Mouse (Mus musculus): ENCODE measurements around the gene Nubp1. TPM values are rescaled to one million over a fixed set of nuclear protein-coding genes. Genes with fewer than 3 reads are reported as not detected.

The Nubp1 gene
- polyA plus RNA-seq, 1 experiment = not detected

DNA sequence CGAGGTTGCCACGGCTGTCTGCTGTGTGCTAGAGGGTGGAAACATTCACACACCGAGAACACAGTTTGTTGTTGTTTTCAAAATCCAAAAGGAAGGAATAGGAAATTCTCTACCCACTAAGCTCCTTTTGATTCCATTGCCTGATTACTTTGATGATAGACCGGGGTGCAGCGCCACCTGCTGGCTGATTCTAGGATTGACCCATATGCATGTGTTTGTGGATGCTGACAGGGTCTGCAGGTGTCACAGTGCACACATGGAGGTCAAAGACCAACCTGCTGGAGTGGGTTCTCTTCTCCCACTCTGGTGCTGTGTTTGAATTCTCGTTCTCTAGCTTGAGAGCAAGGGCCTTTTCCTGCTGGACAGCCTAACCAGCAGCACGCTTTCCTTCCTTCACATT lies 12.6 kb upstream of the Nubp1 start:
- Histone ChIP-seq H3K4me3 (ENCODE audit: insufficient read depth, low read depth, low read length) (no peak overlapping the region), H3K27ac (ENCODE audit: insufficient read depth, low read depth, low read length) (no peak overlapping the region), H3K4me1 (ENCODE audit: control insufficient read depth, insufficient read depth, low read length) (peaks cover 7% of the 10 kb centered on the region; the same call in 1 of the 2 replicates)
- peak; percentile 57; the same call in 1 of the 2 replicates for TF ChIP-seq CTCF (IDR thresholded peaks at IDR 0.05; ENCODE audit: insufficient read depth, low read depth, low read length)
- TF ChIP-seq POLR2A (IDR thresholded peaks at IDR 0.05; ENCODE audit: insufficient read depth, low read depth, low read length) = no peak
- WGBS = 19% methylated on average over 7 of the region's 7 CpGs

DNA sequence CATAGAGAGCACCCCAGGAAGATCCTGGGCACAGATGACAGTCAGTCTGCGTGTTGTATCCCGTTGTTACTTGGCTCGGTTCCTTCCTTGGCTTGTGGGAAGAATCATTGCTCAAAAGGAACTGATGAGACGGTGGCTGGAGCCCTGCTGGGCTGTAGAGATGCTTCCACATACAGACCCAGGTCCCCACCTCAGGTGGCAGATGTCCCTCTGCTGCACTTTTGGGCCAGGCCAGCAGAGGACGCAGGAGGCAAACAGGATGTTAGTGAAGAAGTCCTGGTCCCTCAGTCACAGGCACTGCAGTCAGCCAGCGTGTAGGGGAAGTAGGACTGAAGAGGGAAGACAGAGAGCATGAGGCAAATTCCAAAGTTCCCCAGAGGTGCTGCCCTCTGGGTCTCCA lies 4.2 kb downstream of the Nubp1 start:
- Histone ChIP-seq H3K27ac (ENCODE audit: insufficient read depth, low read depth, low read length) (no peak overlapping the region), H3K4me3 (ENCODE audit: insufficient read depth, low read depth, low read length) (no peak overlapping the region), H3K4me1 (ENCODE audit: control insufficient read depth, insufficient read depth, low read length) (no peaks in the 10 kb centered on the region)
- no peak for TF ChIP-seq CTCF (IDR thresholded peaks at IDR 0.05; ENCODE audit: insufficient read depth, low read depth, low read length)
- no peak for TF ChIP-seq POLR2A (IDR thresholded peaks at IDR 0.05; ENCODE audit: insufficient read depth, low read depth, low read length)
- WGBS = 58% methylated on average over 6 of the region's 6 CpGs

- Histone ChIP-seq H3K4me1 (ENCODE audit: control insufficient read depth, insufficient read depth, low read length) (no peaks in the 10 kb centered on the region), H3K27ac (ENCODE audit: insufficient read depth, low read depth, low read length) (no peak overlapping the region), H3K4me3 (ENCODE audit: insufficient read depth, low read depth, low read length) (no peak overlapping the region)
- TF ChIP-seq POLR2A (IDR thresholded peaks at IDR 0.05; ENCODE audit: insufficient read depth, low read depth, low read length) (no peak), CTCF (IDR thresholded peaks at IDR 0.05; ENCODE audit: insufficient read depth, low read depth, low read length) (no peak)
- 94% methylated on average over 4 of the region's 4 CpGs for WGBS
Observed at GRCm38 (mm10) chr16:10416866-10417265, 5.1 kb downstream of the Nubp1 start.

GRCm38 (mm10) chr16:10417723-10418259 lies 6.0 kb downstream of the Nubp1 start:
- TF ChIP-seq CTCF (IDR thresholded peaks at IDR 0.05; ENCODE audit: insufficient read depth, low read depth, low read length) (no peak), POLR2A (IDR thresholded peaks at IDR 0.05; ENCODE audit: insufficient read depth, low read depth, low read length) (no peak)

DNA sequence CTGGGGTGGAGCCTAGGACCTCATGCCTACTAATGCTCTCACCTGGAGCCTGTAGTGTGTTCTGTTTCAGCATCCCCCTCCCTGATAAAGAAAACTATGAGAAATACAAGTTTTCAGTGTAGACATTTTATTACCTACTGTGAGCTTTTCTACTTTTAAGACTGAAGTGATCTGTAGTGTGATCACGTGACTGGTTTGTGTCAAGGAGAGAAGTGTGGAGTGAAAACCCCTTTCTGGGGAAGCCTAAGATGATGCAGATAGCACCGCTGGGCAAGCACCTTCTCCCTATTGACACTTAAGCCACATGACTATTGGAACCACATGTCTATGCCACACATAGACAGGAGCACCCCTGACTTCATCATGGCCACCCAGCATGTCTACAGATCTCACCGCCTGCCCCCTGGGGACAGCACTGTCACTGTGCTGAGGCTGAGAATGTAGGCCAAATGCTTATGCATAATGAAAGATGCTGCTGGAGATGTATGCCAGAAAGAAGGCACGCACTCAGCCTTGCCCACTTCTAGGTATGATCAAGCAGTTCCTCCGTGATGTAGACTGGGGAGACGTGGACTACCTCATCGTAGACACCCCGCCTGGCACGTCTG lies 8.8 kb downstream of the Nubp1 start:
- Histone ChIP-seq H3K4me1 (ENCODE audit: control insufficient read depth, insufficient read depth, low read length) (no peaks in the 10 kb centered on the region), H3K4me3 (ENCODE audit: insufficient read depth, low read depth, low read length) (no peak overlapping the region), H3K27ac (ENCODE audit: insufficient read depth, low read depth, low read length) (no peak overlapping the region)
- 96% methylated on average over 9 of the region's 9 CpGs for WGBS
- TF ChIP-seq CTCF (IDR thresholded peaks at IDR 0.05; ENCODE audit: insufficient read depth, low read depth, low read length) (no peak), POLR2A (IDR thresholded peaks at IDR 0.05; ENCODE audit: insufficient read depth, low read depth, low read length) (no peak)

More at GRCm38 (mm10) chr16:10417723-10418259, 6.0 kb downstream of the Nubp1 start:
- no peaks in the 10 kb centered on the region for H3K4me1 ChIP-seq (ENCODE audit: control insufficient read depth, insufficient read depth, low read length)
- no peak overlapping the region for H3K4me3 ChIP-seq (ENCODE audit: insufficient read depth, low read depth, low read length)
- no peak overlapping the region for H3K27ac ChIP-seq (ENCODE audit: insufficient read depth, low read depth, low read length)
- 88% methylated on average over 9 of the region's 9 CpGs for WGBS

GRCm38 (mm10) chr16:10431911-10432310 lies 20.2 kb downstream of the Nubp1 start:
- H3K27ac ChIP-seq (ENCODE audit: insufficient read depth, low read depth, low read length) = no peak overlapping the region
- TF ChIP-seq CTCF (IDR thresholded peaks at IDR 0.05; ENCODE audit: insufficient read depth, low read depth, low read length) (no peak), POLR2A (IDR thresholded peaks at IDR 0.05; ENCODE audit: insufficient read depth, low read depth, low read length) (no peak)
- 88% methylated on average over 1 of the region's 1 CpGs for WGBS
- no peaks in the 10 kb centered on the region for H3K4me1 ChIP-seq (ENCODE audit: control insufficient read depth, insufficient read depth, low read length)
- no peak overlapping the region for H3K4me3 ChIP-seq (ENCODE audit: insufficient read depth, low read depth, low read length)

DNA sequence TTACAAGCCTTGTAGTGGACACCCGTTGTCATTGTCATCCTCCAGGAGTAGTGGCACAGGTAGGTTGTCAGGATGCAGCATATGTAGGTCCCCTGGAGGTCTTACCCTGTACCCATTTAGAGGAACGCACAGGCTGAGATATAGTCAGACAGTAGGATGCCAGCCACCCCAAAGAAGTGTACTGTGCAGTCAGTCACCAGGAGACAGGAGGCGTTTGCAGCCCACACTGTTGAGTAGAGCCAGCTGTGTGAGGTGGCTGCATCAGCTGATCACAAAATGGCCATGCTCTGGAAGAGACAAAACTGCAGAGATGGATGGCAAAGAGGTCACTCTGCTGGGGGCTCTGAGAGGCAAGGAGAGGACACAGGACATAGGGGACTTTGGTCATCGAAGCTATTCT lies 20.6 kb downstream of the Nubp1 start:
- 86% methylated on average over 4 of the region's 4 CpGs for WGBS
- H3K4me3 ChIP-seq (ENCODE audit: insufficient read depth, low read depth, low read length) = no peak overlapping the region
- H3K27ac ChIP-seq (ENCODE audit: insufficient read depth, low read depth, low read length) = no peak overlapping the region
- TF ChIP-seq CTCF (IDR thresholded peaks at IDR 0.05; ENCODE audit: insufficient read depth, low read depth, low read length) = no peak
- TF ChIP-seq POLR2A (IDR thresholded peaks at IDR 0.05; ENCODE audit: insufficient read depth, low read depth, low read length) = no peak
- H3K4me1 ChIP-seq (ENCODE audit: control insufficient read depth, insufficient read depth, low read length) = no peaks in the 10 kb centered on the region

- TF ChIP-seq POLR2A (IDR thresholded peaks at IDR 0.05; ENCODE audit: insufficient read depth, low read depth, low read length) (no peak), CTCF (IDR thresholded peaks at IDR 0.05; ENCODE audit: insufficient read depth, low read depth, low read length) (no peak)
- Histone ChIP-seq H3K4me3 (ENCODE audit: insufficient read depth, low read depth, low read length) (no peak overlapping the region), H3K4me1 (ENCODE audit: control insufficient read depth, insufficient read depth, low read length) (no peaks in the 10 kb centered on the region), H3K27ac (ENCODE audit: insufficient read depth, low read depth, low read length) (no peak overlapping the region)
- WGBS = 88% methylated on average over 5 of the region's 5 CpGs
Observed at GRCm38 (mm10) chr16:10433344-10433743, 21.6 kb downstream of the Nubp1 start.

DNA sequence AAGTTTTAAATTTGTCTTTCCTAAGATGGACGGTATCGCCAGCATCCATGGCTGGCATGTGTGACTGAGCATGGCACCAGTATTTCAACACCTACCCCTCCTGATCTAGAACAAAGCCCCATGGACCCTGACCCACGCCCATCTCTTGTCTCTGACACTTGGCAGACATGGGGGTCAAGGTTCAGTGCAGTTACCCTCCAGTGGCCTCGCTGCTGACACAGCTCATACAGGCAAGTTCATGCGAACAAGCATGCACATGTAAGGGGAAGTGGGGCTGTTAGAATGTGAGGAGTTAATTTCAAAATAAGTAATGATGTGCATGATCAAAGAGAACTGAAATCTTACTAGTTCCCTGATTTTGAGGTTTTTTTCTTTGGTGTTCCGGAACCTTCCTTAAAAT lies 24.4 kb downstream of the Nubp1 start:
- H3K4me3 ChIP-seq (ENCODE audit: insufficient read depth, low read depth, low read length) = no peak overlapping the region
- WGBS = 91% methylated on average over 6 of the region's 6 CpGs
- no peaks in the 10 kb centered on the region for H3K4me1 ChIP-seq (ENCODE audit: control insufficient read depth, insufficient read depth, low read length)
- no peak for TF ChIP-seq POLR2A (IDR thresholded peaks at IDR 0.05; ENCODE audit: insufficient read depth, low read depth, low read length)
- no peak for TF ChIP-seq CTCF (IDR thresholded peaks at IDR 0.05; ENCODE audit: insufficient read depth, low read depth, low read length)
- H3K27ac ChIP-seq (ENCODE audit: insufficient read depth, low read depth, low read length) = no peak overlapping the region
